Mouse (Mus musculus) WW6 (cell line): Measurements from ENCODE around the gene G3bp2.

Experiments
- DNase-seq: peaks from one replicate; pipeline ENCODE4 v3.0.0-alpha.2; 2013; ENCODE audit warnings: low read depth, low spot score

Gene G3bp2

DNA sequence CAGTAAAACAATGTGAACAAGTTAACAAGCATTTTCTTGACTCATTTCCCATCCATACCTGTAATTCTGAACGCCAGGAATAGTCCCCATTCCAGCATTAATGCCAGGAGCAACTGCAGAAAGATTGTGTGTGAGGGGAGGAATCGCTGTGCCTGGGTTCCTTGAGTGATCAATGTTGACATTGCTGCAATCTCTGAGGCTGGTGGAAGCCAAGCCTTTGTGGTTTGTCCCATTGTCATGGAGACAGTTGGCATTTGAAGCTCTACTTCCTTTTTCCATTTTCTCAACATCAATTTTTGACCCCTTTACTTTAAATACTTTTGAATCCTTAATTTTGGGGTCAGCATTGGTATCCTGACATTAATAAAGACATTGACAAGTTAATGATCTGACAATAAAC lies 63.6 kb downstream of the G3bp2 start:
- no peak for DNase-seq

DNA sequence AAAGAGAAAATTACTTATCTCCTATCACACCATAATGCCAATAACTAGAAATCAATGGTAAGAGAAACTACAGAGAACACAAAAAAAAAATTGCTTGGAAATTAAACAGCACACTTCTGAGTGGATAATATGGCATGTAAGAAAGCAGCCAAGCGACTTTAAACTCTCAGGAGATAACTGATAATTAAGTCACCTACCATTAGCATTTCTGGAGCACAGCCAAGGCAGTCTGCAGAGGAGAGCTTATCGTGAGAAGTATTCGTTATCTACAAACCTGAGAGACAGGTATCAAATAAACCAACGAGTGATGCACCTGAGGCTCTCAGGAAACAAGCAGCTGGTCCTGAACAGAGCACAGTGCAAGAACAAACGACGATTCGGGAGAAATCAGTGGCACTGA lies 71.8 kb downstream of the G3bp2 start:
- DNase-seq, result no peak

DNA sequence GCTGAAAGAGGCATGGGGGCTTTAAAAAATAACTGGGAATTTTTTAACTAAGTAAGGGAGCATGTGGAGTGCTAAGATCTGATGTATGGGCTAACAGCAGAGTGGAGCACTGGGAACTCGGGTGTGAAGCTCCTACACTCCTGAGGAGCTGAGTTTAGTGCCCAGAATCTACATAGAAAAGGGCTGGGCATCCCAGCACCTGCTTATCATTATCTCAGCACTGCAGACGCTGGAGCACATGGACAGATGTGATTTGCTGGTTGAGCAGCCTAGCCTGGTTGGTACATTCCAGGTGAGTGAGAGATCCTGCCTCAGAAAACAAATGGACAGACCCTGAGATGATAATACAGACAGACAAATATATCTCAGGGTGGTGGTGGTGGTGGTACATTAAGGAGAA lies 73.7 kb downstream of the G3bp2 start:
- no peak for DNase-seq

DNA sequence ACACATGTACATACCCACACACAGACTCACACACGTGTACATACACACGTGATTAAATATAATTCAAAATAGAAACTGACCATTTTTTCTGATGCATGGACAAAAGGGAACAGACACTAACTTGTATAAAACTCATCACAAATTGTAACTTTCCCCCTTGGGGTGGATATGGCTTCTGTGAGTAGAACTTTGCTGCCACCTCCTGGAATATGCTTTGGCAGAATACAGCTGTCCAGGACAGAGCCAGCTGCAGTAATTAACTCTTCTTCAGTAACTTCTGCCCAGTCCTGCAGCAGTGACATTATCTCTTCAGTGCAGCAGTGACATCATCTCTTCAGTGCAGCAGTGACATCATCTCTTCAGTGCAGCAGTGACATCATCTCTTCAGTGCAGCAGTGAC lies 80.5 kb downstream of the G3bp2 start:
- DNase-seq, result no peak
